Mouse (Mus musculus) erythroblast, embryonic 14.5 days (primary cell): ENCODE measurements around the gene Rabgap1l.

Source experiments
- GATA1 ChIP-seq: IDR thresholded peaks from 2 replicates; pipeline ENCODE4 v1.6.1; 2012; ENCODE audit warnings: low read length, inconsistent platforms, mixed read lengths
- TAL1 ChIP-seq: IDR thresholded peaks from 3 replicates; pipeline ENCODE4 v1.6.1; 2012; ENCODE audit warnings: low read length, inconsistent platforms, mixed read lengths

DNA sequence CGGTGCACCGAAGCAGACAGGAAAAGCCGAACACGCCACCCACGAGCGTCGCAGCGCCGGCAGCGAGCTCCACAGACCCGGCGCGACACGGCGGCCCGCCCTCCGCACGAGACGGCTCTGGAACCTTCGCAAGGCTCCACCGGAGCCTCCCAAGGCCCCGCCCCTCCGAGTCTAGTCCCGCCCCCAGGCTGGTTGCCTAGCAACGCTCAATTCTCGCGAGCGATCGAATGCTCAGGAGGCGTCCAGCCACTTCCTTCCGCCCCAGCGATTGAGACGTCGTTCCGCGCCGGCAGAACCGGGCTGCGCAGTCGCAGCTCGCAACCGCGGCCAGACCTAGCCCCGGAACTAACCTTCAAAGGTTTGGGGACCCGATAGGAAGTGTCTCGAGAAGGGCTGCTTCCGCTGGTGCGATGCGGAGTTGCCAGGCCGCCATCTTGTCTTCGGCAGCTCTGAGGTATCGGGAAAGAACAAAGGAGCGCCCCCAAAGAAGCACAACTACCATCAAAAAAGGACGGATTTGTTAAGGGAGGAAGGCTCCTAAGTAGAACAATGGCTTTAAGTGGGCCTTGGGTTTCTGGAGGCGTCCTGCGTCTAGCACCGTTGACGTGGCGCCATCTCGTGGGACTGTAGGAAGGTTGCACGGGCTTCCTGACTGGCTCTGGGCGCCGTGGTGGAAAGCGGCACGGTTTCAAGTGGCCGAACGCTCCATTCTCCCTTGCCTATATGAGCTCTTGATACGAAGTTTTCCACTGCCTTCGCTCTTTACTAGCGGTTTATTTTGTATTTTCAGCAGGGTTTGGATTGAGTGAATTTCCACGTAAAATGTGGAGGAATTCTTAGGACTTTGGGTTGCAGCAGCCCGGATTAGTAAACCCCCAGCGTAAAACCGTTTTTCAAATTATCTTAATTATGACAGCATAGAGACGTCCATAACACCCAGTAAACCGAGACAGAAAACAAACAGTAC lies 580.0 kb downstream of the Rabgap1l start, which contains the start of gene Cacybp:
- TF ChIP-seq GATA1 (no peak), TAL1 (no peak)
